Mouse (Mus musculus): ENCODE results near the gene Syn3.

GRCm38 (mm10) chr10:86078761-86079160 lies 419.9 kb downstream of the Syn3 start:
- no peak for TF ChIP-seq CTCF (IDR thresholded peaks at IDR 0.05; ENCODE audit: low read depth, low read length)
- TF ChIP-seq POLR2A (IDR thresholded peaks at IDR 0.05; ENCODE audit: insufficient read depth, low read length): no peak
- TF ChIP-seq EP300 (IDR thresholded peaks at IDR 0.05; ENCODE audit: insufficient read depth, low read depth, low read length): no peak

Measured in ES-Bruce4 (cell line).